Comparison of ENCODE assay signal across 11 mouse cellular contexts in genomic region chr4:81429670-81430069, GRCm38 (mm10). TPM values are rescaled to one million over a fixed set of nuclear protein-coding genes. Genes with fewer than 3 reads are reported as not detected.
DNase-seq lines count a peak whose midpoint lies in the region; ATAC-seq and TF ChIP-seq lines count a peak whose summit lies in the region.
"Had no signal": no experiment of that assay in that cellular context is flagged by ENCODE, and none has a peak within 500 bp of the region (broad histone marks: within the 10 kb centered on the region; RNA-seq: fewer than 3 reads in every experiment).

No protein-coding gene starts in this region.

- ATAC-seq in kidney, embryonic 16.5 days (ENCODE audit: low FRiP score, low TSS enrichment), result no peak
- ATAC-seq in limb, embryonic 14.5 days (ENCODE audit: low FRiP score, low read depth), result no peak
- ATAC-seq in midbrain, embryonic 13.5 days, result no peak
- ATAC-seq: Patski had no signal

- no peaks in the 10 kb centered on the region for H3K36me3 ChIP-seq in kidney, adult 2 months (ENCODE audit: control insufficient read depth, insufficient read depth, low read length)
- no peaks in the 10 kb centered on the region for H3K36me3 ChIP-seq in kidney, embryonic 16.5 days (ENCODE audit: insufficient read depth, low read length)
- no peaks in the 10 kb centered on the region; the same call in 1 of the 2 replicates for H3K36me3 ChIP-seq in limb, embryonic 14.5 days (ENCODE audit: control insufficient read depth, insufficient read depth, low read length)
- no peaks in the 10 kb centered on the region for H3K36me3 ChIP-seq in midbrain, embryonic 13.5 days

- no peak overlapping the region for H3K4me2 ChIP-seq in kidney, embryonic 16.5 days (replicated peaks; ENCODE audit: low read depth, low read length)
- no peak overlapping the region for H3K4me2 ChIP-seq in limb, embryonic 14.5 days (replicated peaks; ENCODE audit: low read depth, low read length, severe bottlenecking)
- no peak overlapping the region for H3K4me2 ChIP-seq in midbrain, embryonic 13.5 days (replicated peaks)

- H3K27me3 ChIP-seq in kidney, adult 2 months (replicated peaks; ENCODE audit: control insufficient read depth, insufficient read depth, low read length), result no peaks in the 10 kb centered on the region; the same call in 1 of the 2 replicates
- H3K27me3 ChIP-seq in kidney, embryonic 16.5 days (ENCODE audit: insufficient read depth, low read length), result no peaks in the 10 kb centered on the region
- H3K27me3 ChIP-seq in limb, embryonic 14.5 days (ENCODE audit: control insufficient read depth, insufficient read depth, low read length), result no peaks in the 10 kb centered on the region
- no peaks in the 10 kb centered on the region for H3K27me3 ChIP-seq in midbrain, embryonic 13.5 days
- H3K27me3 ChIP-seq: Patski had no signal

- TF ChIP-seq POLR2A in kidney, adult 2 months (IDR thresholded peaks at IDR 0.05; ENCODE audit: low read depth, low read length), result no peak
- TF ChIP-seq POLR2A in limb, embryonic 14.5 days (IDR thresholded peaks at IDR 0.05; ENCODE audit: borderline replicate concordance, extremely low read depth, insufficient read depth, insufficient read length), result no peak

- no peak overlapping the region for H3K4me3 ChIP-seq in kidney, adult 2 months (ENCODE audit: insufficient read depth, low read depth, low read length)
- H3K4me3 ChIP-seq in kidney, embryonic 16.5 days (ENCODE audit: low read length), result no peak overlapping the region
- no peak overlapping the region for H3K4me3 ChIP-seq in limb, embryonic 14.5 days (replicated peaks; ENCODE audit: low read length)
- H3K4me3 ChIP-seq in midbrain, embryonic 13.5 days (replicated peaks), result no peak overlapping the region

- WGBS in kidney, adult 2 months, result 30% methylated on average over 2 of the region's 2 CpGs
- 58% methylated on average over 2 of the region's 2 CpGs for WGBS in kidney, embryonic 16.5 days
- WGBS in limb, embryonic 14.5 days, result 65% methylated on average over 2 of the region's 2 CpGs
- WGBS in midbrain, embryonic 13.5 days, result 77% methylated on average over 2 of the region's 2 CpGs

- no peaks in the 10 kb centered on the region for H3K9me3 ChIP-seq in kidney, embryonic 16.5 days (ENCODE audit: low read length)
- H3K9me3 ChIP-seq in limb, embryonic 14.5 days (ENCODE audit: control insufficient read depth, low read length), result no peaks in the 10 kb centered on the region
- no peaks in the 10 kb centered on the region for H3K9me3 ChIP-seq in midbrain, embryonic 13.5 days

- TF ChIP-seq CTCF in kidney, adult 2 months (conservative IDR thresholded peaks at IDR 0.05; ENCODE audit: insufficient read depth, insufficient read length, low read depth, low read length), result no peak

- DNase-seq in kidney, adult 2 months, result peak; percentile 56
- peak; percentile 68 for DNase-seq in NIH3T3 (ENCODE audit: low read depth)
- DNase-seq in cerebellum, adult 8-10 months, result peak; percentile 28
- peak; percentile 13 for DNase-seq in limb, embryonic 14.5 days (ENCODE audit: low spot score)
- DNase-seq in urinary bladder, postnatal 10 days (ENCODE audit: low spot score), result no peak
- DNase-seq in frontal cortex, postnatal 14 days (ENCODE audit: low spot score in 2 of 2), result no peak
- DNase-seq: thymus, postnatal 25 days had no signal

- no peak overlapping the region for H3K9ac ChIP-seq in kidney, embryonic 16.5 days (replicated peaks; ENCODE audit: low read length)
- no peak overlapping the region for H3K9ac ChIP-seq in limb, embryonic 14.5 days (ENCODE audit: low read depth, low read length, severe bottlenecking)
- H3K9ac ChIP-seq in midbrain, embryonic 13.5 days (replicated peaks), result no peak overlapping the region
- H3K9ac ChIP-seq: liver, embryonic 14.5 days had no signal

- H3K4me1 ChIP-seq in kidney, adult 2 months (ENCODE audit: control insufficient read depth, insufficient read depth, low read length), result peaks cover 3% of the 10 kb centered on the region; the same call in 1 of the 2 replicates
- H3K4me1 ChIP-seq in kidney, embryonic 16.5 days (ENCODE audit: insufficient read depth, low read length), result no peaks in the 10 kb centered on the region
- H3K4me1 ChIP-seq in limb, embryonic 14.5 days (ENCODE audit: control insufficient read depth, insufficient read depth, low read length), result peaks cover 6% of the 10 kb centered on the region
- H3K4me1 ChIP-seq in midbrain, embryonic 13.5 days (replicated peaks), result no peaks in the 10 kb centered on the region

- no peak overlapping the region for H3K27ac ChIP-seq in kidney, adult 2 months (ENCODE audit: insufficient read depth, low read depth, low read length)
- H3K27ac ChIP-seq in kidney, embryonic 16.5 days (ENCODE audit: low read length), result no peak overlapping the region
- 0 out of 2 replicates have a peak overlapping the region, but pooled peaks have one; percentile 7 for H3K27ac ChIP-seq in limb, embryonic 14.5 days (replicated peaks; ENCODE audit: low read depth, low read length)
- H3K27ac ChIP-seq in midbrain, embryonic 13.5 days, result no peak overlapping the region
- H3K27ac ChIP-seq: liver, embryonic 14.5 days had no signal

RNA-seq across cellular contexts. Expression of gene Mpdz, which starts 12.9 kb away (rescaled TPM):
- 9.9 and 11.4 TPM in 2 replicates for polyA plus RNA-seq in kidney, adult 2 months (2012; rRNA removed)
- polyA plus RNA-seq in kidney, embryonic 16.5 days (2015; fragmentation: Nextera tagmentation; extraction: Ambion mirVana), result 32.3 and 36.2 TPM in 2 replicates
- polyA plus RNA-seq in limb, embryonic 14.5 days (2012; rRNA removed), result 65.2 and 66.3 TPM in 2 replicates
- polyA plus RNA-seq in limb, embryonic 14.5 days (2014; fragmentation: Nextera tagmentation; extraction: Ambion mirVana), result 44.0 and 50.5 TPM in 2 replicates
- polyA plus RNA-seq in midbrain, embryonic 13.5 days (2015; fragmentation: Nextera tagmentation; extraction: Ambion mirVana), result 21.9 and 24.7 TPM in 2 replicates

Comparison
In these comparisons a context has a peak if more than half of its experiments do, and no peak if none do; other contexts are left out.
1. DNase-seq: peak in kidney, adult 2 months (single experiment), NIH3T3 (single experiment), cerebellum, adult 8-10 months (single experiment) and limb, embryonic 14.5 days (single experiment); none in urinary bladder, postnatal 10 days (single experiment) and frontal cortex, postnatal 14 days (0 of 2).